Mouse (Mus musculus): ENCODE measurements around the gene Utp14a.
A peak's percentile ranks its signal among the peaks of the same experiment; 100 is the strongest.
"Not testable (repeated sequence)": the region's sequence is repeated elsewhere in the genome, so short reads cannot be mapped to it uniquely, and the experiment has no call there.

Utp14a gene

GRCm38 (mm10) chrX:48256468-48257007 lies at the start of gene Utp14a:
Utp14a (plus strand) TSS chrX:48256862.
- peak; percentile 88 to 92 for DNase-seq (ENCODE audit: low spot score in 2 of 2)

- peak in 1 of 2 experiments; percentile 66 for DNase-seq (ENCODE audit: low spot score in 2 of 2)
These were observed 48.7 kb upstream of the Utp14a start for GRCm38 (mm10) chrX:48207761-48208487.

GRCm38 (mm10) chrX:48208519-48209185 lies 48.0 kb upstream of the Utp14a start, which contains the start of gene Zdhhc9:
Zdhhc9 (minus strand) TSS chrX:48208878.
- DNase-seq (ENCODE audit: low spot score in 2 of 2) = peak; percentile 83 to 90

GRCm38 (mm10) chrX:48209746-48210145 lies 46.9 kb upstream of the Utp14a start:
- not testable (repeated sequence) for DNase-seq (ENCODE audit: low spot score in 2 of 2)

GRCm38 (mm10) chrX:48219468-48219867 lies 37.2 kb upstream of the Utp14a start:
- no peak for DNase-seq (ENCODE audit: low spot score in 2 of 2)

GRCm38 (mm10) chrX:48222706-48223105 lies 34.0 kb upstream of the Utp14a start:
- DNase-seq (ENCODE audit: low spot score in 2 of 2) = no peak

- no peak for DNase-seq (ENCODE audit: low spot score in 2 of 2)
These were observed 30.4 kb upstream of the Utp14a start for GRCm38 (mm10) chrX:48226225-48226624.

- DNase-seq (ENCODE audit: low spot score in 2 of 2) = peak in 1 of 2 experiments; percentile 32
These were observed 22.2 kb upstream of the Utp14a start for GRCm38 (mm10) chrX:48234417-48234816.

GRCm38 (mm10) chrX:48255830-48256428 lies 733 bp upstream of the Utp14a start:
- DNase-seq (ENCODE audit: low spot score in 2 of 2) = no peak

GRCm38 (mm10) chrX:48257011-48257410 lies 349 bp downstream of the Utp14a start:
- no peak for DNase-seq (ENCODE audit: low spot score in 2 of 2)

GRCm38 (mm10) chrX:48271671-48272070 lies 15.0 kb downstream of the Utp14a start:
- DNase-seq (ENCODE audit: low spot score in 2 of 2) = no peak

GRCm38 (mm10) chrX:48274634-48275033 lies 18.0 kb downstream of the Utp14a start:
- no peak for DNase-seq (ENCODE audit: low spot score in 2 of 2)

- peak; percentile 48 to 81 for DNase-seq (ENCODE audit: low spot score in 2 of 2)
These were observed 21.4 kb downstream of the Utp14a start for GRCm38 (mm10) chrX:48278103-48278502.

- peak in 1 of 2 experiments; percentile 85 for DNase-seq (ENCODE audit: low spot score in 2 of 2)
These were observed 27.8 kb downstream of the Utp14a start for GRCm38 (mm10) chrX:48284386-48285005.

- peak; percentile 75 to 86 for DNase-seq (ENCODE audit: low spot score in 2 of 2)
These were observed 28.5 kb downstream of the Utp14a start for GRCm38 (mm10) chrX:48285006-48285650.

- DNase-seq (ENCODE audit: low spot score in 2 of 2) = peak in 1 of 2 experiments; percentile 75
These were observed 29.0 kb downstream of the Utp14a start for GRCm38 (mm10) chrX:48285651-48286021.

GRCm38 (mm10) chrX:48286488-48286887 lies 29.8 kb downstream of the Utp14a start:
- DNase-seq (ENCODE audit: low spot score in 2 of 2) = peak in 1 of 2 experiments; percentile 63

GRCm38 (mm10) chrX:48288008-48288407 lies 31.3 kb downstream of the Utp14a start:
- DNase-seq (ENCODE audit: low spot score in 2 of 2) = peak in 1 of 2 experiments; percentile 51

GRCm38 (mm10) chrX:48291413-48291812 lies 34.8 kb downstream of the Utp14a start:
- no peak for DNase-seq (ENCODE audit: low spot score in 2 of 2)

GRCm38 (mm10) chrX:48305356-48305755 lies 48.7 kb downstream of the Utp14a start:
- DNase-seq (ENCODE audit: low spot score in 2 of 2) = no peak
